Mouse (Mus musculus): ENCODE measurements around the gene Cmtm8. TPM values are rescaled to one million over a fixed set of nuclear protein-coding genes. Genes with fewer than 3 reads are reported as not detected.

Gene Cmtm8
- not detected for polyA plus RNA-seq (2017; shearing (Covaris generic))

DNA sequence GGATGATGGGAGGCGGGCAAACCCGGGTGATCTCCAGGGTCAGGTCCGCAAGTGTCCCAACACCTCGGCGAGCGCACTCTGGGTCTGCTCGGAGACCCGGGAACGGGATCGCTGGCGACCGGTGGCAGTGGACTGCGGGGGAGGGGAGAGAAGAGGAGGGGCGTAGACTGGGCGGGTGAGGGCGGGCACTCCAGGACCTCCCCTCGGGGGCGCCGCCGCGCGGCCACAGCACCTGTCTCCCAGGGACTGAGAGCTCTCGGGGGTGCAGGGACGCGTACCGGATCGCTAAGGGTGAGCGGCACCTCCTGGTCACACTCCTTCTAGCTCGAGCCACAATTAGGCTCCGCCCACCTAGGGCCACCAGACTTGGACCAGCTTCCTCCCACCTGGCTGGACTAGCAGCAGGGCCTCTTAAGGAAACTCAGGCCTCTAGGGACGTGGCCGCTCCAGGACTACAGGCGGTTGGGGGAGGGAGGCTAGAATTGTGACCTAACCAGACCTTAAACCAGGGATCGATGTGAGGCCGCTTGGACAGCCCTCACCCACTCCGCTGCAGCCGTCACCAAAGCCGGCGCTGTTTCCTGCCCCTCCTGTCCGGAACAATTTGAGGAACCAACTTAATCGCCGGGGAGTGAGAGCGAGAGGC lies at the start of gene Cmtm8:
Gene Cmtm8 (minus strand): TSS at position 140 of the 646 bp plus-strand sequence.

DNA sequence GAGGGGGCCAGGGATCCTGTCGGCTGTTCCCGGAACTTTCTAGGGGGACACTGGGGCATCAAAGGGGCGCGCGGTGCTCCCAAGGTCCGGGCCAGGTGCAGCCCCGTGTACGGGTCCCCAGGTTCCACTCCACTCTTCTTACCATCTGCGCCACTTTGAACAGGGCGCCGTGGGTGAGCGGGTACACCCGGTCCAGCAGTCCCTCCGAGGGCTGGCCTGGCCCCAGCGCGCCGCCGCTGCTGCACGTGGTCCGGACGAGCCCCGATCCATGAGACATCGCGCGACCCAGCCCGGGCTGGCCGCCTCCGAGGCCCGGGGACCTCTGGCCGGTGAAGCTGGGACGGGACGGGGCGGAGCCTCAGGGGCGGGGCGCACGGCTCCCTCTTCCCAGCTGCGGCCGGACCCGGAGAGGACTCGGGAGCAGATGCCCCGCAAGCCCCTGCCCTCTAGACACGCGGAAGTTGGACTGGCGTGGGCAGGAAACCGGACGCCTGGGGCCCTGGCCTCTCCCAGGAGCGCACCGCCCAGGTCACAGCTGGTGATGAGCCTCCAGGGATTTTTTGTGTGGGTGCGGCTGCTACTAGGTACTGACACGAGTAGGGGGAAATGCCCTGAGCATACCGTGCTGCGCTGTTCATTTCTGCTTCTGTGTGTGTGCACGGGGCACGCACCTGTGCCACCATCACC lies 62.3 kb downstream of the Cmtm8 start, which contains the start of gene Cmtm7:
Gene Cmtm7 (minus strand): TSS at position 331 of the 687 bp plus-strand sequence.

Other genes starting within 250 kb of the Cmtm8 start
- 52.9 TPM for gene Cnot10, start 204.0 kb downstream of the Cmtm8 start, polyA plus RNA-seq (2017; shearing (Covaris generic))
- gene Dync1li1, start 155.4 kb downstream of the Cmtm8 start, polyA plus RNA-seq (2017; shearing (Covaris generic)): 71.9 TPM
- gene Cmtm6, start 113.0 kb downstream of the Cmtm8 start, polyA plus RNA-seq (2017; shearing (Covaris generic)): 165 TPM
- 74.2 TPM for gene Cmtm7, start 62.3 kb downstream of the Cmtm8 start, polyA plus RNA-seq (2017; shearing (Covaris generic))
- gene Gpd1l, start 89.8 kb upstream of the Cmtm8 start, polyA plus RNA-seq (2017; shearing (Covaris generic)): 21.8 TPM
- gene Osbpl10, start 134.4 kb upstream of the Cmtm8 start, polyA plus RNA-seq (2017; shearing (Covaris generic)): not detected
- 3,421 TPM for gene Rps27rt, start 138.6 kb upstream of the Cmtm8 start, polyA plus RNA-seq (2017; shearing (Covaris generic))